Mouse (Mus musculus) bone marrow, adult 2 months (tissue): ENCODE measurements around the gene Itga9. TPM values are rescaled to one million over a fixed set of nuclear protein-coding genes. Genes with fewer than 3 reads are reported as not detected.

Experiments
- H3K27ac ChIP-seq: fragments of 200-500 bp; 2 replicates; pipeline ENCODE4 v1.5.1; 2012; ENCODE audit warnings: low read depth, mild to moderate bottlenecking, control low read depth, inconsistent platforms, low read length; ENCODE audit not compliant: control insufficient read depth, poor library complexity, insufficient read depth
- H3K4me1 ChIP-seq: fragments of 200-500 bp; 2 replicates; pipeline ENCODE4 v1.6.1; 2011; ENCODE audit warnings: low read length; ENCODE audit not compliant: control insufficient read depth, insufficient read depth
- H3K4me3 ChIP-seq: fragments of 200-500 bp; replicated peaks from 2 replicates; pipeline ENCODE3; 2011; ENCODE audit warnings: mild to moderate bottlenecking, low read depth, low read length, control low read depth; ENCODE audit not compliant: control insufficient read depth
- CTCF ChIP-seq: fragments of 200-500 bp; IDR thresholded peaks from 2 replicates; pipeline ENCODE4 v1.5.1; 2011; ENCODE audit warnings: low read length, control low read depth; ENCODE audit not compliant: control insufficient read depth, insufficient read depth
- POLR2A ChIP-seq: fragments of 200-500 bp; IDR thresholded peaks from 2 replicates; pipeline ENCODE4 v1.6.1; 2011; ENCODE audit warnings: low read depth, mild to moderate bottlenecking, control low read depth, low read length, borderline replicate concordance; ENCODE audit not compliant: control insufficient read depth
- WGBS: fragments of 180-500 bp; shearing (Covaris S2); methylation state at CpG from one replicate; pipeline ENCODE4 v1.1.7; 2018; 5-methylcytosine and 5-hydroxymethylcytosine counted together
- polyA plus RNA-seq: library from polyadenylated mRNA; stranded (reverse); fragments of >200 nt; gene quantifications from 2 replicates; pipeline ENCODE4 v1.2.4, GENCODE M21; 2011; ENCODE audit warnings: low replicate concordance; ENCODE audit not compliant: missing spikeins, insufficient read depth, insufficient read length

Itga9 gene
- 3.3 and 12.0 TPM in 2 replicates for polyA plus RNA-seq

DNA sequence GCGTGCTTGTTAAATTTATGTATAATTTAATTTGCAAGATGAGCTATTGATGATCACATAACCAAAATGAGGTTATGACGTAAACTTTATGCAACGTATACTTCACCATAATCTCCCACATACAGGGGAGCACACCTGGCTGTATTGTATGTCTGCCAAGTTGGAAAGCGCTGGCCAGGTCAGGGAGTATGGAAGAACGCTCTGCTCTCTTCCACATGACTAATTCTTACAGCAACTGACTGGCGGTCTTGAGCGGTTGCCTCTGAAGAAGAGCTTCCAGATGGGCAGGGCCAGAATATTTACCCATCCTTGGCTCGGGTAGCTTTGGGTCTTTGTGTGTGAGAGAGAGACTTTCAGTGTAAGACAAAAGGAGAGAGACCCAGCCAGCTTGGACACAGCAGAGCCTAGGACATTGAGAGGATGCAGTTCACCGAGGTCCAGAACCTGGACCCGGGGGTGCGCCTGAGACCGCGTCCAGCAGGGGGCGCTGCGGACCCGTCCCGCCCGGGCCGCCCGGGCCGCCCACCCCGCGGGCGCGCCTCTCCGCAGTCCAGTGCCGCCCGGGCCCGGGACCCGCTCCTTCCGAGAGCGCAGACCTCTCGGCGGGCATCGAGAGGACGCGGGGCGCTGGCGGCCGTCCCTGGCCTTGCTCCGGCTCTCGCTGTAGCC, at the start of gene Itga9:
Gene Itga9, plus strand, starts transcription at position 543 of the 669 bp plus-strand sequence.
- WGBS, result 12% methylated on average over 42 of the region's 42 CpGs
- Histone ChIP-seq H3K27ac (no peak within 1 kb of the TSS; the same call in 1 of the 2 replicates), H3K4me1 (no peaks in the 10 kb centered on the region; the same call in 1 of the 2 replicates), H3K4me3 (peak within 1 kb of the TSS; percentile 47)
- TF ChIP-seq CTCF (peak; percentile 65; the same call in 1 of the 2 replicates), POLR2A (no peak)

- Histone ChIP-seq H3K4me3 (no peak overlapping the region), H3K27ac (no peak overlapping the region), H3K4me1 (no peaks in the 10 kb centered on the region)
- TF ChIP-seq CTCF (no peak), POLR2A (no peak)
- 92% methylated on average over 24 of the region's 24 CpGs for WGBS
These were observed 49.3 kb upstream of the Itga9 start for GRCm38 (mm10) chr9:118556951-118557780.

DNA sequence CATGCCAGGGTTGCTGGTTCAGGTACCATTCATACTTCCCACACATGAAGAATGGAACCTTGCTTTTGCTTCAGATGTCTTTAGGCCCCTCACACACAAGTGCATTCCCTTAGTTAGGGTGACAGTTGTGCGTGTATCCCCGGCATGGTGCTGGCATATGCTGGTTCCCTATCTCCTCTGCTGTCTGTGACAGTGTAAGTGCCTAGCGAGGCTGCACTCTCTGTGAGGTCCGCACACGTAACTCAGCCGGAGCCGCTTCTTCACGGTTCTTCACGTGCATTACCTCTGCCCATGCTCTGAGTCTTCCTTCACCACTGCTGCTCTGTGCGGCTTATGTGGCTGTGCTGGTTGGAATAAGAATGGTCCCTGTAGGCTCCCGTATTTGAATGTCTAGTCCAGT, 43.1 kb upstream of the Itga9 start:
- H3K27ac ChIP-seq, result no peak overlapping the region
- 92% methylated on average over 11 of the region's 11 CpGs for WGBS
- TF ChIP-seq CTCF (no peak), POLR2A (no peak)
- no peaks in the 10 kb centered on the region for H3K4me1 ChIP-seq
- H3K4me3 ChIP-seq, result no peak overlapping the region

DNA sequence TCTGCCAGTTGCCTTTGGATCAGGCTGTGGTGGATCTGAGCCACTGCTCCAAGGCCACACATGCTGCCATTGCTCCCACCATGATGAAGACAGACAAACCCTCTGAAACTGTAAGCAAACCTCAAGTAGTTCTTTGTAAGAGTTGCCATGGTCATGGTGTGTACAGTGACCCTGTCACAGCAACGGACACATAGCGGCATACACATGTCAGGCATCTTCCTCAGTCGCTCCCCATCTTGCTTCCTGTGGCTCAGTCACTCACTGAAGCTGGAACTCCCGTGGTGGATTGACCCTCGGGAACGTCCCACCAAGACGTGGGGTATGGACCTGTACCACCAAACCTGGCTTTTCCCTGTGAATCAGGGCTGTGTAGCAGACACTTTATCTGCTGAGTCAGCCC, 42.6 kb upstream of the Itga9 start:
- WGBS, result 90% methylated on average over 7 of the region's 7 CpGs
- no peak overlapping the region for H3K27ac ChIP-seq
- no peak overlapping the region for H3K4me3 ChIP-seq
- H3K4me1 ChIP-seq, result no peaks in the 10 kb centered on the region
- TF ChIP-seq POLR2A (no peak), CTCF (no peak)

DNA sequence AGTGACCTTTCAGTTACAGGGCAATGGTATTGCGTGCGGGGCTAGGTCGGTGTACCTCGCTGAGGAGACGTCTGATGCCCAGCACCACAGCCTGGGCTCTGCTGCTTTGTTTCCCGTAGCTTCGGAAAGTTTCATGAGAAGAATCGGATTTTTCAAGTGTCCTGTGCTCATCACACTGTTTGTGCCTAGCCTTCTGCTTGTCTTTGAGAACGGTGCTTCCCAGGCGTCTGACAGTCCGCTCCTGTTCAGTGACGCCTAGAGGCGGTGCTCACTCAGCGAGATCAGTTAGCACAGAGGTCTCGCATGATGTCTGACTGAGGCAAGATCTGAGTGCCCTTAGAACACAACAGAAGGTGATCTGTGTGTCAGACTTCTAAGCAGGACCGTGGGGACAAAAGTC, 41.8 kb upstream of the Itga9 start:
- H3K4me1 ChIP-seq, result no peaks in the 10 kb centered on the region
- TF ChIP-seq POLR2A (no peak), CTCF (no peak)
- WGBS, result 92% methylated on average over 16 of the region's 16 CpGs
- no peak overlapping the region for H3K4me3 ChIP-seq
- no peak overlapping the region for H3K27ac ChIP-seq

- Histone ChIP-seq H3K4me1 (no peaks in the 10 kb centered on the region), H3K4me3 (no peak overlapping the region), H3K27ac (no peak overlapping the region)
- TF ChIP-seq CTCF (no peak), POLR2A (no peak)
- 86% methylated on average over 6 of the region's 6 CpGs for WGBS
These were observed 37.2 kb upstream of the Itga9 start for GRCm38 (mm10) chr9:118569328-118569727.

DNA sequence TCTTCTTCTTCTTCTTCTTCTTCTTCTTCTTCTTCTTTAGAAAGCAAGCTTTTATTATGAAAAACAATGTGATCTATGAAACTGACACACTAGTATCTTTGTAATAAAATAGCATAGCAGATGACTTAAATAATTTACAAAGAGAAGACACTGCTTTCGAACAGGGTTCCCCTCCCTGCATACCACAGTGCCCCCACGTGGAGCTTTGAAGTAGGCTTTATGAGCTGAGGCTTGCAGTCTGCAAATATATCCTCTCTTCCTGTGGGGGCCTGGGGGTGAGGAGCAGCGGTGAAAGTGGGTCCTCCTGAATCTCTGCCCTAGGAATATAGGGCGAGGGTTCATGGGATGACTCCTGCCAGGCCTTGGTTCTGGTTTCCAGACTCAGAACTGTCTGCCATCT, 35.6 kb upstream of the Itga9 start:
- 80% methylated on average over 4 of the region's 4 CpGs for WGBS

DNA sequence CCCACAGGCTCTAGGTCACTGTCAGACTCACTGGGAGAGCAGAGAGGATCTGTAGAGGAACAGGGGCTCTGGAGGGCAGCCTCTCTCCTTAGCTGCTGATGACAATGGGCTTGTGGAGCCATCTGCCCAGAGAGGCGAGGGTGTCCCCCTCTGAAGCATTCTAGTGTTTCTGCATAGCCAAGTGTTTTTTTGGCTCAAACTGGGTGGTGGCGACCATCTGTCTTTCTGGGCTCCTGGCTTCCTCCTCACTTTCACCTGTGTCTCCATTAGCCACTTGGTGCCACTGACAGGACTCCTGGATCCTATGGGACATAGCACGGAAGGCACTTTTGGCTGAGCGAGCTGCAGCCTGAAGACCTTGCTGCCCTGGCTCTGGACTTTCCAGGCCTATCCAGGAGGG, 34.8 kb upstream of the Itga9 start:
- H3K4me3 ChIP-seq, result no peak overlapping the region
- H3K27ac ChIP-seq, result no peak overlapping the region
- 83% methylated on average over 4 of the region's 4 CpGs for WGBS
- TF ChIP-seq POLR2A, result no peak
- no peak for TF ChIP-seq CTCF
- no peaks in the 10 kb centered on the region for H3K4me1 ChIP-seq

More for the DNA sequence above, 35.6 kb upstream of the Itga9 start:
- H3K4me3 ChIP-seq, result no peak overlapping the region
- TF ChIP-seq CTCF (no peak), POLR2A (no peak)
- H3K4me1 ChIP-seq, result no peaks in the 10 kb centered on the region
- no peak overlapping the region for H3K27ac ChIP-seq

GRCm38 (mm10) chr9:118574911-118575310, 31.6 kb upstream of the Itga9 start:
- 65% methylated on average over 5 of the region's 5 CpGs for WGBS
- TF ChIP-seq CTCF (no peak), POLR2A (no peak)
- no peaks in the 10 kb centered on the region for H3K4me1 ChIP-seq
- no peak overlapping the region for H3K4me3 ChIP-seq
- H3K27ac ChIP-seq, result no peak overlapping the region
